Mouse (Mus musculus): ENCODE data around the gene Ldlr. TPM values are rescaled to one million over a fixed set of nuclear protein-coding genes. Genes with fewer than 3 reads are reported as not detected.

The Ldlr gene
- polyA plus RNA-seq, 1 experiment from 2014 or later = 20.4 TPM

DNA sequence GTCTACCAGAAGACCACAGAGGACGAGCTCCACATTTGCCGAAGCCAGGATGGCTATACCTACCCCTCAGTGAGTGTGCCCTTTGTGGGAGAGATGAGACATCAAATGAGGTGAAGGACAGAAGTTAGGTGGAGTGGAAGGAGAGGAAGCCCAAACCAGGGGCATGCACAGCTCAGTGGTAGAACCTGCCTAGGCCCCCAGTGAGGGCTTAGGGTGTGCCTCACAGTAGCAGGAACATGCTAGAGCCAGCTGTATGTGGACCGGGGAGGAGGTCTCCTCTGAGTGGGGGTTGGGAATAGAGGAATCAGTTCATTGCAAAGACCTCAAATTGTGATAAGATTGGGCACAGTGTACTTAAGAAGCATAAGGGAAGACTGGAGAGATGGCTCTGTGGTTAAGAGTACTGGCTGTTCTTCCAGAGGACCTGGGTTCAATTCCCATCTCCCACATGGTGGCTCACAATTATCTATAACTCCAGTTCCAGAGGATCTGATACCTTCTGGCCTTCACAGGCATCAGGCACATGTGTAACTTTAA lies 24.0 kb downstream of the Ldlr start:
- Histone ChIP-seq H3K4me1 (peaks cover 44% of the 10 kb centered on the region), H3K4me2 (peak overlapping the region; percentile 50; the same call in 1 of the 2 replicates), H3K27ac (replicated peaks) (peak overlapping the region; percentile 91), H3K9ac (peak overlapping the region; percentile 56), H3K4me3 (no peak overlapping the region), H3K27me3 (replicated peaks) (no peaks in the 10 kb centered on the region), H3K36me3 (peaks cover 69% of the 10 kb centered on the region), H3K9me3 (no peaks in the 10 kb centered on the region)
- WGBS = 89% methylated on average over 3 of the region's 3 CpGs
- ATAC-seq (ENCODE audit: extremely low read depth, insufficient number of reproducible peaks, low FRiP score, low TSS enrichment) = no peak

DNA sequence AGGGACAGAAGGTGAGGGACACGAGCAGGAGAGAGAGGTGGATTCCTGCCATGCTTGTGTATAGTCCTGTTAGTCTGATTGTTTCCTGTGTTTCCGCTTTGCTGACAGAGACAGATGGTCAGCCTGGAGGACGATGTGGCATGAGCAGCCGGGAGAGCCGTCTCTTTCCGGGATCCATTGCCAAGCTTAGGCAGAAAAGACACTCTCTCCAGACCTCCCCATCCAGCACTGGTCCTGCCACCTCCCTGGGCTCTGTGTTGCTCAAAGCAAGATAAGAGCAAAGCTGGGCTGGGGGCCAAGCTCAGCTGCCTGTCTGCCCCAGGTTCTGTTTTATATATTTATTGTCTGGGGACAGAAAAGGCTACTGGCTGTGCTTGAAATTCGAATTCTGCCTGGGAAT lies 24.8 kb downstream of the Ldlr start:
- 9% methylated on average over 7 of the region's 7 CpGs for WGBS

DNA sequence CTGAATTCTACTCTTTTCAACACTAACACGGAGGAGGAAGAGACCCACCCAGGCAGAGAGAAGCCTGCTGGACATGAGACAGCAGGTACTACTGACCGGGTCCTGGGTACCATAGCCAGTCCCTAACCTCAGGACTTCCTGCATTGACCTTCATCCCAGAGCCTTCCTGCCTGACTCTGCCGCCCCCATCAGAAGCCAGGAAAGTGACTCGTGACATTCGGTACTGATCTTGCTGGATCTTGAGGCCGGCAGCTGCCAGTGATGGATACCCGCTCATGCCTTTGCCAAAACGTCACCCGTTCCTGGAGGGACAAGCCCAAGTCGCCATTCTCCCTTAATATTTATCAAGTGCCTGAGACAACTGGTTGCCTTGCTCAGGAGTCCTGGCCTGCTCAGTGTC lies 25.2 kb downstream of the Ldlr start:
- H3K9ac ChIP-seq = peak overlapping the region; percentile 56
- H3K27ac ChIP-seq (replicated peaks) = peak overlapping the region; percentile 91
- no peaks in the 10 kb centered on the region for H3K27me3 ChIP-seq (replicated peaks)
- H3K4me2 ChIP-seq = peak overlapping the region; percentile 50
- no peak overlapping the region for H3K4me3 ChIP-seq
- H3K36me3 ChIP-seq = peaks cover 61% of the 10 kb centered on the region
- H3K9me3 ChIP-seq = no peaks in the 10 kb centered on the region
- ATAC-seq (ENCODE audit: extremely low read depth, insufficient number of reproducible peaks, low FRiP score, low TSS enrichment) = no peak
- peaks cover 56% of the 10 kb centered on the region for H3K4me1 ChIP-seq
- 67% methylated on average over 10 of the region's 10 CpGs for WGBS

More for the DNA sequence above, 24.8 kb downstream of the Ldlr start:
- no peaks in the 10 kb centered on the region for H3K27me3 ChIP-seq (replicated peaks)
- H3K4me3 ChIP-seq = no peak overlapping the region
- H3K9ac ChIP-seq = peak overlapping the region; percentile 56
- peak overlapping the region; percentile 91 for H3K27ac ChIP-seq (replicated peaks)
- H3K4me1 ChIP-seq = peaks cover 51% of the 10 kb centered on the region
- H3K9me3 ChIP-seq = no peaks in the 10 kb centered on the region
- peak; percentile 60; the same call in 1 of the 2 replicates for ATAC-seq (ENCODE audit: extremely low read depth, insufficient number of reproducible peaks, low FRiP score, low TSS enrichment)
- H3K4me2 ChIP-seq = peak overlapping the region; percentile 50
- peaks cover 62% of the 10 kb centered on the region for H3K36me3 ChIP-seq

DNA sequence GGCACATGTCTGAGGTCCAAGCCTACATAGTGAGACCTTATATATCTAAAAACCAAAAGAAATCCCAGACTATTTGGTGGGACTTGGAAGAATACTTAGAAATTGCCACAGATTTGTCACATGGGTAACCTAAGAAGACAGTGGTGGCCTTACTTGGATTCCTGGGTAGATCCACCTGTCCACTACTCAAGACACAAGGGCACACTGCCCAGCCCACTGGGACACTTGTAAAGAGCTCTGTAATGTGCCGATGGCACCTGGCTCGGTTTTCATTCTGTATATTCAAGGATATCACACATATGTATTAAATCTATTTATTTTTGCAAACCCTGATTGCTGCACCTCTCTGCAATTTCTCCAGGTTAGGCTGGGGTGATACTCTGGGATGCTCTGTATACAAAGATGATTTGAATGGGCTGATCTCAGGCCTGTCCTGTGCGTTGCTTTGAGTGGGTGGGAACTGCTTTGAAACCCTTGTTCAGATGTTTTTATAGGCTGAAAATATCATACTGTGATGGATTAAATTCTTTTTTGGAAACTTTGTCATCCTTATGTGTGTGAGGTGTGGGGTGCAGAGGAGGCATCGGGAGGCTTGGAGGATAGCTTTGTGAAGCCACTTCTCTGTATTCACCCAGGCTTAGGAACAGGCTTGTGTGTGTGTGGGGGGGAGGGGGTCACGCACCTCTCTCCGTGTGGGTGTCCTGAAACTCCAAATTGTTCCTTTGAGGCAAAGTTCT lies 26.3 kb downstream of the Ldlr start:
- H3K4me2 ChIP-seq = no peak overlapping the region
- 89% methylated on average over 6 of the region's 6 CpGs for whole genome bisulfite sequencing
- H3K9ac ChIP-seq = no peak overlapping the region
- H3K27me3 ChIP-seq (replicated peaks) = no peaks in the 10 kb centered on the region
- no peak overlapping the region for H3K27ac ChIP-seq (replicated peaks)
- peaks cover 66% of the 10 kb centered on the region for H3K4me1 ChIP-seq
- peaks cover 50% of the 10 kb centered on the region for H3K36me3 ChIP-seq
- no peak overlapping the region for H3K4me3 ChIP-seq
- no peak for ATAC-seq (ENCODE audit: extremely low read depth, insufficient number of reproducible peaks, low FRiP score, low TSS enrichment)
- no peaks in the 10 kb centered on the region for H3K9me3 ChIP-seq

DNA sequence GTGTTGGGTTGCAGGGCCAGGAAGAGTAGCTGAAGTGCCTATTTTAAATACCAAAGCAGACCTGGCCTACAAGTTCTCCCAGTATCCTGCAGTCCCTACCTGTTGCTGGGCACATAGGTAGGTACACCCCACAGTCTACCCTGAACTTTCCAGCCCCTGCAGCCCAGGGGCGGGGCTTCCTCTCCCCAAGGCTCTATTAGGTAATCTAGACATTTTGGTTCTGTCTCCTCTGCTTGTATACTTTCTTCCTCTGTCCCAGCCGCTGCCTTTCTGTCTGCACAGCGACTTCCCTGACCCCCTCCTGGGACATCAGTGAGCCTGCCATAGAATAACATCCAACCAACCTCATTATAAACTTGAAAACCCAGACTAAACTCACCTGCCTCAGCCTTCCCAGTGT lies 27.1 kb downstream of the Ldlr start:
- 76% methylated on average over 3 of the region's 3 CpGs for WGBS
- ATAC-seq (ENCODE audit: extremely low read depth, insufficient number of reproducible peaks, low FRiP score, low TSS enrichment) = no peak
- Histone ChIP-seq H3K4me2 (no peak overlapping the region), H3K36me3 (peaks cover 47% of the 10 kb centered on the region), H3K4me3 (no peak overlapping the region), H3K27me3 (replicated peaks) (no peaks in the 10 kb centered on the region), H3K4me1 (peaks cover 73% of the 10 kb centered on the region), H3K9ac (no peak overlapping the region), H3K9me3 (no peaks in the 10 kb centered on the region), H3K27ac (replicated peaks) (no peak overlapping the region)

DNA sequence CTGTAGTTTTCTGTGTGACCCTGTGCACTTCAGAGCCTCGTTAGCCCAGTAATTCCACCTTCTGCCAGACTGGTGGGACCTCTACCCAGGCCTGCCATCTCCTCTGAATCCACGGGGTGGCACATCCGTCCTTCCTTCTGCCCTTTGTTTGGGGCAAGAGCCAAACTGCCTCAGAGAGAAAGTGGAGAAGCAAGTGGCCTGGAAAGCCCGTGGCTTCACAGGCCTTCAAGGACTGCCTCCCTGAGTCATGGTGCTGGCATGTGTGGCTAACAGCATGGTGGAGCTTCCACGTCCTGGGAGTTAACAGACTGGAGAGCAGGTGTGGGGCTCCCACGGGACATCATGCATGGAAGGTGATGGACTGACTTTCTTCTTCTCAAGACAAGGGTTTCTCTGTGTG lies 28.1 kb downstream of the Ldlr start:
- 0 out of 2 replicates have a peak overlapping the region, but pooled peaks have one; percentile 29 for H3K27ac ChIP-seq (replicated peaks)

DNA sequence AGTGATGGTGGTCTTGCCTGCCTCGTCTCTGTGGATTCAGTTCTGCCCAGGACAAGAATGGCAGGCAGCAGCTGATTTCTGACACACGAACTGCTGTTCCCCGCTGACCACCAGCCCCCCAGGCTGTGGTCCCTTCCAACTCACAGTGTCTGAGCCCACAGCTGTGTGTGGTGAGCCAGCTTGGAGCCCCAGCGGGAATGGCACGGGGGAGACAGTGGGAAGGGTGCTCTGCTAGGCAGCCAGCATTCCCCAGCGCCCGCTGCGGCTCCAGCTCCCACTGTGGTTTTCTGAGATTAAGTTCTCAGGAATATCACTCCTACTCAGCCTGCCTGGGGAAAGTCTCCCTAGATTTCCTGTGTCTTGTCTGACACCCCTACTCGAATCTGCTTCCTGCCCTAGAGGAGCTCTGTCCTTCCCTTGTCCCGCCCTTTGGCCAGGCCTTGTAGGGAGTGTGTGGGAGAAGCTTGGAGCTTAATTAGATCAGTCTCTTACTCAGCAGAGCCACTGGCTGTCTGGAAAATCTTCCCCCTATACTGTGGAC lies 29.0 kb downstream of the Ldlr start:
- Histone ChIP-seq H3K27me3 (replicated peaks) (no peaks in the 10 kb centered on the region), H3K27ac (replicated peaks) (peak overlapping the region; percentile 78), H3K4me3 (no peak overlapping the region), H3K36me3 (peaks cover 45% of the 10 kb centered on the region), H3K9ac (peak overlapping the region; percentile 48; the same call in 1 of the 2 replicates), H3K4me1 (peaks cover 69% of the 10 kb centered on the region), H3K4me2 (peak overlapping the region; percentile 18), H3K9me3 (no peaks in the 10 kb centered on the region)
- WGBS = 25% methylated on average over 10 of the region's 10 CpGs
- no peak for ATAC-seq (ENCODE audit: extremely low read depth, insufficient number of reproducible peaks, low FRiP score, low TSS enrichment)

More for the DNA sequence above, 28.1 kb downstream of the Ldlr start:
- H3K9ac ChIP-seq = 0 out of 2 replicates have a peak overlapping the region, but pooled peaks have one; percentile 40
- H3K4me2 ChIP-seq = no peak overlapping the region
- 57% methylated on average over 6 of the region's 6 CpGs for WGBS
- no peaks in the 10 kb centered on the region for H3K27me3 ChIP-seq (replicated peaks)
- H3K4me3 ChIP-seq = no peak overlapping the region
- no peaks in the 10 kb centered on the region for H3K9me3 ChIP-seq
- ATAC-seq (ENCODE audit: extremely low read depth, insufficient number of reproducible peaks, low FRiP score, low TSS enrichment) = no peak
- peaks cover 45% of the 10 kb centered on the region for H3K36me3 ChIP-seq
- H3K4me1 ChIP-seq = peaks cover 73% of the 10 kb centered on the region

DNA sequence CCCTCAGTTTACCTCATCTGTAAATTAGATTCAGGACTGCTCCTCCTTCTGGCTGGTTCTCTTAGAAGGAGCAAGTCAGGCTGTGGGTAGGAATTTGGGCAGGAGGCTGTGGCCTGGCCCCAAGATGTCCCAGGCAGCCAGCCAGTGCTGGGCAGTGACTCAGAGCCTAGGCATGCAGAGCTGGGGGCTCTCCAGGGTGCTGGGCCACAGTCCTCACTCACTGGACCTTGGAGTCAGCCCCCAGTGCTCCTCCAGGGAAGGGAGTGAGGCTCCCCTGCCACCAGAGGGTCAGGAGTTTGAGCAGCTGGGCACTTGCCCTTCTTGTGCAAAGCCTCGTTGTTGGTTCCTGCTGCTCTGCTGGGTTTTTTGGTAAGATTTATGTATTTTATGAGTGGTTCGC lies 30.7 kb downstream of the Ldlr start:
- ATAC-seq (ENCODE audit: extremely low read depth, insufficient number of reproducible peaks, low FRiP score, low TSS enrichment) = peak; percentile 30; the same call in 1 of the 2 replicates
- peaks cover 38% of the 10 kb centered on the region for H3K36me3 ChIP-seq
- H3K27me3 ChIP-seq (replicated peaks) = no peaks in the 10 kb centered on the region
- WGBS = 53% methylated on average over 2 of the region's 2 CpGs
- peak overlapping the region; percentile 63 for H3K27ac ChIP-seq (replicated peaks)
- H3K4me1 ChIP-seq = peaks cover 61% of the 10 kb centered on the region
- no peak overlapping the region for H3K4me2 ChIP-seq
- H3K9me3 ChIP-seq = no peaks in the 10 kb centered on the region
- H3K4me3 ChIP-seq = no peak overlapping the region
- no peak overlapping the region for H3K9ac ChIP-seq

DNA sequence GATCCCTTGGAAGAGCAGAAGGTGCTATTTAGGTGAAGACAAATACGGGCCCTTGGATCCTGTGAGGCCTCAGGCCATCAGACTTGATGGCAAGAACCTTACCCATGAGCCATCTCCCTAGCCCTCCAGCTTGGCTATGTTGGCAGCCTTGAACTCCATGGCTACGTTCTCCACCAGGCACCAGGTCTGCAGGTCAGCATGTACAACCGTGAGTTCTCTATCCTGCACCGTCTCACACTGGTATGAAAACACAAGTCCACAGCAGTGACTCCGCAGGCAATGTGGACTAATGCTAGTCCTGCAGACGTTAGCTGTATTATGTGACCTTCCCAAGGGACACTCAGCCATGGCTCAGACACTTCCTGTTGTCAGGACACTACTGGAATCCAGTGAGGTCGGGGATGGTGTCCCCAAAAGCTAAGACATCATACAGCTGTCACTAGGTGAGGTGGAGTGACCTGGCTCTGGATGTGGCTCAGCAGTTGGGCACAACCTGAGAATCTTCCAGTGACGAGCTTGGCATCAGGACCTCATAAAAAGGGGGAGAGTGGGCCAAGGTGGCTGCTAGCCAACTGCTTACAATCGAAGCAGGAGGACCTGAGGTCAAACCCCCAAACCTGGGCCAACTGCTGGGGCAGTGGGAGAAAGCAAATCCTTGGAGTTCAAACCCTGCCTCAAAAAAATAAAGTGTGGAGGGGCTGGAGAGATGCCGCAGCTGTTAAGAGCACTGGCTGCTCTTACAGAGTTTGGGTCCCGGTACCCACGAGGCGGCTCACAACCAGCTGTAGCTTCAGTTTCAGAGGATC lies 31.4 kb downstream of the Ldlr start:
- 69% methylated on average over 13 of the region's 13 CpGs for WGBS

DNA sequence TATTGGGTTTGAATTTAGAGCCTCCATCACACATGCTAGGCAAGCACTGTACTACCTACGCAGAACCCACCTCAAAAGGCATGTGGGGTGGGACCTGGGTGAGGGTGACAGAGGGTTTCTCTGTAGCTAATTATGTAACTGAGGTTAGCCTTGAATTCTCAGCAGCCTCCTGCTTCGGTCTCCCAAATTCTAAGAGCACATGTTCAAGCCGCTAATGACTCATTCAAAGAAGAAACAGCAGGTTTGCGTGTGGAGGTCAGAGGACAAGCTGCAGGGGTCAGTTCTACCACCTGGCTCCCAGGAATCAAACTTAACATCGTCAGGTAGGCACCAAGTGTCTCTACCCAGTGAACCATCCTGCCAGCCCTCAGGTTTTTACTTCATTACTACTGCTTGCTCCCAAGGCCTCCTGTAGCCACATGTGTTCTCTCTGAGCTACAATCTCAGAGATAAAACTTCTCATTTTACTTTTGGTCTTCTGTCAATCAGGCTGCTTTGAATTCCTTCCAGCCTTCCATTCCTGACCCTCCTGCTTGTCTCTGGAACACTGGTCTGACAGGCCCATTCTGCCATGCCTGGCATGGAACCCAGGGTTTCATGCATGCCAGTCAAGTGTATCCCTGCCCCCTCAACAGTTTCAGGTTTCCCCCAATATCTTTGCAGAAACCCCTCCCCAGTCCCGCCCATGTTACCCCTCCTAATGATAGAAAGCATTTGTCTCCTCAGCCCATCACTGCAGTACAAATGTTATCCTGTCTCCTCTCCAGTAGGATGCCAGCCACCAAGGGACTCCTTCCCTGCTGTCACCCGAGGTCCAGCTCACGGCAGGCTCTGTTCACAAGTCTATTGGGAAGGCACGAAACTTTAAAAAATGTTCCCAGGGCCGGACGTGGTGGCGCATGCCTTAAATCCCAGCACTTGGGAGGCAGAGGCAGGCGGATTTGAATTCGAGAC lies 35.6 kb downstream of the Ldlr start:
- peak overlapping the region; percentile 83 for H3K4me3 ChIP-seq
- H3K27ac ChIP-seq (replicated peaks) = no peak overlapping the region; the same call in 1 of the 2 replicates
- 58% methylated on average over 14 of the region's 14 CpGs for WGBS
- no peak for ATAC-seq (ENCODE audit: extremely low read depth, insufficient number of reproducible peaks, low FRiP score, low TSS enrichment)
- H3K9me3 ChIP-seq = no peaks in the 10 kb centered on the region
- H3K4me1 ChIP-seq = peaks cover 56% of the 10 kb centered on the region
- H3K4me2 ChIP-seq = peak overlapping the region; percentile 74
- peaks cover 27% of the 10 kb centered on the region for H3K36me3 ChIP-seq
- H3K9ac ChIP-seq = peak overlapping the region; percentile 87
- H3K27me3 ChIP-seq (replicated peaks) = no peaks in the 10 kb centered on the region

More for the DNA sequence above, 31.4 kb downstream of the Ldlr start:
- peak overlapping the region; percentile 63 for H3K27ac ChIP-seq (replicated peaks)
- no peak overlapping the region for H3K4me3 ChIP-seq
- H3K4me1 ChIP-seq = peaks cover 63% of the 10 kb centered on the region
- no peaks in the 10 kb centered on the region for H3K9me3 ChIP-seq
- H3K36me3 ChIP-seq = peaks cover 31% of the 10 kb centered on the region
- H3K9ac ChIP-seq = no peak overlapping the region
- no peak overlapping the region for H3K4me2 ChIP-seq
- no peaks in the 10 kb centered on the region for H3K27me3 ChIP-seq (replicated peaks)
- ATAC-seq (ENCODE audit: extremely low read depth, insufficient number of reproducible peaks, low FRiP score, low TSS enrichment) = no peak

All from heart, embryonic 13.5 days (tissue).